Mouse (Mus musculus) spleen, adult 18-20 months (tissue): Measurements from ENCODE around the gene Padi3.
A peak's percentile ranks its signal among the peaks of the same experiment; 100 is the strongest.

ENCODE experiments used
- DNase-seq, 2 experiments: peaks; one replicate each; pipeline ENCODE4 v3.0.0; 2022; ENCODE audit warnings: mixed read lengths in 2 of 2

Padi3 gene

DNA sequence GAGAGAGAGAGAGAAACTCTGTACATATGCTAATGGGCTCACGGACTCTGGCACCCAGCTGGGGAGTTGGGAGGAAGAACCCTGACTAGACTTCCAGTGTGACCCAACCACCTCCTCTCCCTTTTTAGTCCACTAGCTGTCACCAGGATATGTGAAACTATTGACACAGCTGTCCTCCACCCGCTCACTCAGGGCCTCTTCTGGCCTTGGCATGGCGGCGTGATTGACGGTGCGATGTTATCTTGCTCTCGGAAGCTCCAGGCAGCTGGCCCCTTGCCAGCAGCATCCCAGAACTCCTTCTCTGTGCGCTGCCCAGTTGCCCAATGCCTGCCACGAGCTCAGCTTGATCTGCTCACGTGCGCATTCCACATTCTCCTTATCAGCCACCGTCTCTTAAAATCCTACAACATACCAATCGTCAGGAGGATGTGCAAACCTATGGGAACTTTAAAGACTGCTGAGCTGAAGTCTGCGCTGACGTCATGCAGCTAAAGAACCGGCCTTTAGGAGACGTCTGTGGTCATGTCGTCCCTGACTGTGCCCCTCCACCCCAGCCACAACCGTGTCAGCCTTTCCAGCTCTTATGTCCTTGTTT is 30.5 kb downstream of the Padi3 start:
- DNase-seq: no peak

DNA sequence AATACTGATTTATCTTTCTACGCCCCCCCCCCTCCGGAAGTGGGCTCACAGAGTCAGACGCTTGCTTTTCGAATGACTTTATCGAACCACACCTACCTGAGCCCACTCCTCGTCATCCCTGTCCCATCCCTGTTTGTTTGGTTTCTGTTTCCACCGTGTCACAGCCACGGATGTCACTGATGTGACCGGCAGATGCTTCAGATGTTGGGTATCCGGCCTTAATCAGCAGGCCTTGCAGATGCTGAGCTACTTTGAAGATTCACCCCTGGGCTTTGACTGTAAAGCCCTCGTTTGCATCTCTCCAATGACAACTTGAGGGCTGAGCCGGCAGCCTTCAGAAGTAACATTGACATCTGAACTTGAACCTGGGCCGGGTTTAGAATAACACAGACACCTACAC is 33.8 kb downstream of the Padi3 start:
- no peak for DNase-seq

- no peak for DNase-seq
Observed at GRCm38 (mm10) chr4:140775876-140776275, 34.6 kb downstream of the Padi3 start.

DNA sequence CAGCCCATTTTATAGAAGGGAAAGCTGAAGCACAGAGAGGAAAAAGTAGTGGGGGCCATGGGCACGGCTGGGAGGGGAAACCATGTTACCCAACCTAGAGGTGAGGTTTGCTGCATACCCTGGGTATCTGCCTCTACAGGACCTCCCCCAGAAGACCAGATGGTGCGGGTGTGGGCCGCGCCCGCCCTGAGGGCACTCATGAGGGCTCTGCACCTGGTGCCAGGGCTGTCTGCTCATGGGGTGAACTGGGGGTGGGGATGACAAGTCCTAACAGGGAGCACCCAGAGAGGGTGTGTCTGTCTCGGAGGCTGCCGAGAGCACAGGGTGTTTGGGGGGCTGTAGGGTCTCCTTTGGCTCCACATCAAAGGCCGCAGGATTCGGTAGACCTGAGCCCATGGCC is 35.6 kb downstream of the Padi3 start:
- no peak for DNase-seq

DNA sequence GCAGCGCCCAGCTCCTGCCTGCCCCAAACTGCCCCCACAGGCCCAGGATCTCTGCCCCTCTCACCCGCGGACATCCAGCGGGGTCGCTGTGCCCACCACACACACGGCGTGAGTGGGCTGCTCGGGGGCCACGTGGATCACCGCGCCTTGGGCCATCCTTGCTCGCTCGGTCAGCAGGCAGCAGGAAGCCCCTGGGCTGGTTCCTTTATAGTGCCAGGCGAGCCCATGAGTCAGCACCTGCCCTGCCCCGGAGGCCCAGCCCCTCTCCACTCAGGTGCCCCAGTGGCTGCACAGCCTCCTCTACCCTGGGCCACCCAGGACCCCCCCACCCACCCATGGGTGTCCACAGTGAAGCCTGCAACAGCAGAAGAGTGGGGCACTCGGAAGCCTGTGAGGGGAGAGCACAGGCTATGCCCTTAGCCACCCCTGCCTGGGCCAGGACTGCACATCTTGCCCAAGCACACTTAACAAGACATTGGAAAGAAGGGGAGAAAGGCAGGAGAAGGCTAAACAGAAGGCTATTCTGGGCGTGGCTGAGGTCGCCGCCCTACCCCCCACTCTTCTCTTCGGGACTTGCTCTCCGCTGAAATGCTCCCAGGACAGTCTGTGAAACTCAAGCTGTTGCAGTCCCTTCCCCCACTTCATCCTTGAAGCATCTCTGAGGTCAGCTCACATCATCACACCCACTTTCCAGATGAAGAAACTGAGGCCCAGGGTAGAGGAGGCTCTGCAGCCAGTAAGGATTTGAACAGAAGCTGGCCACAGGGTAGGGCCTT is 36.2 kb downstream of the Padi3 start, which contains the start of gene Padi4:
Gene Padi4 (minus strand): TSS at position 212 of the 776 bp plus-strand sequence.
- DNase-seq: no peak

- DNase-seq: no peak
Observed at GRCm38 (mm10) chr4:140771091-140771490, 39.4 kb downstream of the Padi3 start.

GRCm38 (mm10) chr4:140770433-140770832 is 40.0 kb downstream of the Padi3 start:
- DNase-seq: peak in 1 of 2 experiments; percentile 33

DNA sequence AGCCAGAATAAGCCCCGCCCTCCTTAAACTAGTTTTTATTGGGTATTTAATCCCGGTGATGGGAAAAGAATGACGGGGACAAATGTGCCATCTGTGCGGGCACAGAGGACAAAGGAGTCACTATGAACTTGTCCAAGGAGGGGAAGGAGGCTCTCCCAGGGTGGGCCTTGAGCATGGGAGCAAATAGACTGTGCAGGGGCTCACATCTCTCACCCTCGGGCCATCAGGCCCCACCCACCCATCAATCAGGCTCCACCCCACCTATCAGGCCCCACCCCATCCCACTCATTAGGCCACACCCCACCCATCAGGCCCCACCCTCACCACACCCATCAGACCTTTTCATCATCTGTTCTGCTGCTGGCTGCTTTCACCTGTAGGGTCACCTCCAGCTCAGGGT is 41.5 kb downstream of the Padi3 start:
- no peak for DNase-seq

- no peak for DNase-seq
Observed at GRCm38 (mm10) chr4:140765936-140766335, 44.5 kb downstream of the Padi3 start.

DNA sequence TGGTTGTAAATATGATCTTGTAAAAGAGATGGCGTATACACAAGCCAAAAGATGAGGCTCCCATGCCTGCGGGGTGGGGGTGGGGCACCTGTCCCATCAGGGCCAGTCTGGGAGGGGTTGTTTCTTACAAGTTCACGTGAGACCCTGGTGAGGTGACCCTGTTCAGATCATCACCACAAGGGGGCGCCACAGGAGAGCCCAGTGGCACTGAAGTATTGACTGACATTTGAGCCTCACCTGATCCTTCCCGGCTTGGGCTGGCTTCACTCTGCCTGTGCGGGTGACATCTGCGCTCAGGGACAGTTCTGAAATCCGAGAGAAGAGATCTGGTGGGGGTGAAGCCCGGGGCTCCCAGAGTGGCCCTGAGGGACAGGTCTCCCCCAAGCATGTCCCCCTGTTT is 47.3 kb downstream of the Padi3 start:
- DNase-seq: peak; percentile 40 to 71

DNA sequence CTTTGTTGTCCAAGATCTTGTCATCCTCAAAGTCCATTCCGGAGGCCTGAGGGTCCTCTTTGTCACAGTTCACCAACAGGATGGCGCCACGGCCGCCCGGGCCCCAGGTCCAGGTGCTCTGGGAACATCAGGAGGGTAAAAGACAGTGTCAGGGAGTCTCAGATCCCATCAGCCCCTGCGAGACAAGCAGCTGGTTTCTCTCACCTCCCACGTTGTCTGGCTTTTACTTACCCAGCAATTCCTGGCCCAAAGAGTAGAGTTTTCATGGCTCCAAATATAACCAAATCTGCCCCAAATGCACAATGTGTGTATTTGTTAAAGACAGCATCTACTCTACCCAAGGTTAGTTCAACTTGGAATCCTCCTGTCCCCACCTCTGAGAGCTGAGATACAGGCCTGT is 48.8 kb downstream of the Padi3 start:
- no peak for DNase-seq

GRCm38 (mm10) chr4:140755811-140756210 is 54.6 kb downstream of the Padi3 start:
- DNase-seq: no peak

DNA sequence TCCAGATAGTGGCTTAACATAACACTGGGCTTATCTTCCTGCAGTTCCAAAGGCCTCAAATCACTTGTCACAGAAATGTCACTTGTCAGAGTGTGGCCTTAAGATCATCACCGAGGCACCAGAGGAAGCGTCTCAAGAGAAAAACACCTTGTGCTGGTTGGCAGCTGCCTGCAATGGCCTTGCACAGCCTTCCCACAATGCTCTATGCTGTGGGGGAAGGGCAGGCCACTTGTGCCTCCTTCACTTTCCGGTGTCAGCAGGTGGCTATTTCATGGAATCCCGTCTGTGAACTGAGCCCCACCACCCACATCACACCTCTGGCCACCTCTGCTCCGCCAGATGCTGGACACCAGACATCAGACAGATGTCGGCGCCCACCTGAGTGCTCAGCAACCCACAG is 57.1 kb downstream of the Padi3 start:
- DNase-seq: no peak

DNA sequence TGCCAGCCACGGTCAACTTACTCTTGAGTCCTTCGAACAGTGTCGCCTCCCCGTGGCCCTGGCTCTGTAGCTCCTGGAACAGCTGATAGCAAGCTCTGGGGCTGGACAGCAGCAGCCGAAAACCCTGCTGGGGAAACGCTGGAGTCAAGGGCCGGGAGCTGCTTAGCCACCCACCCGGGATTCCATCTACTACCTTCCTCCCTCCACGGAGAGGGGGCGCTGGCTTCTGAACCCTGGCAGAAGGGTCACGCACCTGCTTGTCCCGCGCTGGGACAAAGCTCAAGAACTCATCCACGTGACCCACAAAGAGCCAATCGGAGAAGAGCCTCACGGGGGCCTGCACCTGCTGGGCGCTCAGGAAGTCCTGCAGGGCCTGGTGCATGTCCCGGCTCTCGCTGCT is 60.1 kb downstream of the Padi3 start:
- DNase-seq: peak; percentile 46 to 57

GRCm38 (mm10) chr4:140747978-140748377 is 62.5 kb downstream of the Padi3 start:
- no peak for DNase-seq

DNA sequence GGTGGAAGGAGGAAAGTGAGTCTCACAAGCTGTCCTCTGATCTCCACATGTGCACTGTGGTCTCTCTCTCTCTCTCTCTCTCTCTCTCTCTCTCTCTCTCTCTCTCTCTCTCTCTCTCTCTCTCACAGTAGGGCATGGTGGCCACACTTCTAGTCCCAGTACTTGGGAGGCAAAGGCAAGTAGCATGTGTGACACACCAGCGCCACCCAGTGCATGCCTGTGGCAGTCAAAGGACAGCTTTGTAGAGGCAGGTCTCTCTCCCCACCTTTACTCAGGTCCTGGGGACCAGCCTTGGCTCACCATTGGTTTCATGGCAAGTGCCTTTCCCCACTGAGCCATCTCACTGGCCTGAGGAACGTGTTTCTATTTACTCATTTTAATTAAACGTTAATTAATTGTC is 65.8 kb downstream of the Padi3 start:
- DNase-seq: peak; percentile 25 to 40

GRCm38 (mm10) chr4:140743086-140743485 is 67.4 kb downstream of the Padi3 start:
- DNase-seq: no peak

- no peak for DNase-seq
Observed at GRCm38 (mm10) chr4:140742543-140742942, 67.9 kb downstream of the Padi3 start, which contains the start of gene Padi6. Gene Padi6 (minus strand): TSS chr4:140742643.

DNA sequence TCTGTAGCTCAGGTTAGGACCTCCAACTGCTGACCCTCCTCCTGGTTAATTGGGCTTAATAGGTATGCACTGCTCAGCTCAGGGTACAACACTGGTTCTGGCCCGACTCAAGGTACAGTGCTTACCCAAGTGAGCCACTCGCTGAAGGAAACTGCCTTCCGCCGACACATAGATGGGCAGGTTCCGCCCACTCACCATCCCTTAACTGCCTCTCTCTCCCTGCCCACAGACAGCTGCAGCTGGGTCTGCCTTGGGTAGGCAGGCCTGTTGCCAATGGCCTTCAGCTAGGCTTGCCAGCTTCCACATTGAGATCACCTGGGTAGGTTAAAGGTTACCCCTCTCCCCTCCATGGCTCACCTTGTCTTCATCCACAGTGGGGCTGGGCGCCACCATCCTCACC is 69.0 kb downstream of the Padi3 start:
- no peak for DNase-seq

GRCm38 (mm10) chr4:140740655-140741054 is 69.8 kb downstream of the Padi3 start:
- DNase-seq: no peak
